Mouse (Mus musculus) layer of hippocampus, adult 8-10 months (tissue): Measurements from ENCODE around the gene Gabrr3. TPM values are rescaled to one million over a fixed set of nuclear protein-coding genes. Genes with fewer than 3 reads are reported as not detected.

Experiments
- DNase-seq, 2 experiments: peaks; one replicate each; pipeline ENCODE4 v3.0.0; 2022; ENCODE audit warnings: low spot score in 2 of 2
- total RNA-seq, 4 experiments: library from RNA; stranded (reverse); gene quantifications; 2 replicates each; pipeline ENCODE4 v1.2.4; 2022

Gabrr3 gene
- total RNA-seq, 4 experiments from 2014 or later = 0.14 to 0.21 (median 0.17) TPM

DNA sequence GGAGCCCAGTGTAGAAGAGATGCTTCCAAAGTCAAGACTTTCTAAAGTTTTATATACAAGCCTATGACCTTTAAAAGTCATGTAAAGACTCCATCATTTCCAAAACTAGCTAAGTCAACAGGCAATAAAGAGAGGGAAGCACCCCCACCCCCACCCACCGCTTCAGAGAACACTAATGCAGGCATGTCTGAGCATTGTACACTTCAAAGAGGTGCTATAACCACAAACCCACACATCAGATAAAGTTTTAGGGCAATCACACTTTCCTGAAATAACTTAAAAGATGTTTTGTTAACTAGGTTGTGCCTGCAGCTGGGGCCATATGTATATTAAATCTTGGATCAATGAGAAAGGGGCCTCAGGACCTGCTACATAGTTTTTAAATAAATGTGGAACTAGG is 62.7 kb downstream of the Gabrr3 start:
- DNase-seq = no peak

DNA sequence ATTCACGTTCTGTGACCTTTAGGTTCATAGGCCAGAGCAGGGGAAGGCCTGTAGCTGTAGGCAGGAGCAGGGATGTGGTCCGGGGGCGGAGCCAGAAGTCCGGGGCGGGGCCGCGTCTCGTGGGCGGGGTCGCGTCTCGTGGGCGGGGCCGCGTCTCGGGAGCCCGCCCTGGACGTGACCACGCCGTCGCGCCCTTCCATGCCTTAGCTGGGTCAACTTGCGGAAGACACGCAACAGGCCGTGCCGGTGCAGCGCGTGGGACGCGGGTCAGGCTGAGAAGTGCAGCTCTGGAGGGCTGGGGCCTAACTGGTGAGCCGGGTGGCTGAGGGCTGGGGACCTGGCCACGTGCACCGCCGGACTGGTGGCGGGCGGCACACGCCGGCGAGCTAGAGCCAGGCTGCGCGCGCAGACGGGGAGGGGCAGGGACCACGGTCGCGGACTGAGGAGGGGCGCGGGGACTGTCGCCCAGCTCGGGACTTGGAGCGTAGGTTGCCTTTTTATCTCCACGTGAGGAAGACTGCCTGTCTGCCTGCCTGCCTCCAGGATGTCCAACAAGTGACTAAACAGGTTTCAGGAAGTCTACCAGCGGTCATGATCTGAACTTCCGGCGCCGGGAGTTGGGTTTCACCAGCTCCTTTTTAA is 64.6 kb downstream of the Gabrr3 start, which contains the start of gene Riox2:
Riox2 (plus strand) TSS at position 139 of the 642 bp plus-strand sequence.
- peak; percentile 45 to 66 for DNase-seq

DNA sequence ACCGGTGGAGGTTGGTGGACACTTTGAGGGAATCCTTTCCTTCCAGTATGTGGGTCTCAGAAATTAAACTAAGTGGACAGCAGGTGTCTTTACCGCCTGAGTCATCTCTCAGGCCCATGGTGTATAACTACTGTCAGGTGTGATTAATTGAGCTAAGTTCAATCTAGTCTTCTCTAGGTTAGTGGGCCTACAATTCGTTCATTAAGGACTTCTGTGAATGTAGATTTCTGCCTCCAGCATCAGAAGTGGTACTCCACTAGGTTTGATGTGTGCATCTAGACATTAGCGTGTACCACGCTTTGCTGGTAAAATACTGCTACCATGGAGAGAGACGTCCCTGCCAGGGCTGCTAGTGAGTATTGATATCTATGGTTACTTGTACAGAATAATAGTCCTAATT is 65.4 kb downstream of the Gabrr3 start:
- no peak for DNase-seq

DNA sequence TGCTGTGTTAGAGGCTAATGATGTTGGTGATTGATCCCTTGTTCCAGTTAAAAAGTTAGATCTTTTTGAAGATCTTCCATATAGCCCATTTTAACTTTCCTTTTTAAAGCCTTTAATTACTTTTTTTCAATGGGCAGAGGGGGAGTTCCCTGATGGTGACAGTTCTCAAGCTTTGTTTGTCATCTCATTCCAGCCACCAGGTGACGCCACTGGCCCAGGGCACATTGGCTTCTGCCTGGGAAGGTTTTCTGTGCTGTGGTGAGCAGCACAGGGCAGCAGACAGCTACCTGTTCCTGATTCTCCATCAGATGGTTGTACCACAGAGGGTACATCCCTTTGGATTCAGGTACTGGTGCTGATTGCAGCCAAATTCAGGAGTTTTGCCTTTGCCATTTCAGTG is 67.7 kb downstream of the Gabrr3 start:
- DNase-seq = peak; percentile 5 to 34

DNA sequence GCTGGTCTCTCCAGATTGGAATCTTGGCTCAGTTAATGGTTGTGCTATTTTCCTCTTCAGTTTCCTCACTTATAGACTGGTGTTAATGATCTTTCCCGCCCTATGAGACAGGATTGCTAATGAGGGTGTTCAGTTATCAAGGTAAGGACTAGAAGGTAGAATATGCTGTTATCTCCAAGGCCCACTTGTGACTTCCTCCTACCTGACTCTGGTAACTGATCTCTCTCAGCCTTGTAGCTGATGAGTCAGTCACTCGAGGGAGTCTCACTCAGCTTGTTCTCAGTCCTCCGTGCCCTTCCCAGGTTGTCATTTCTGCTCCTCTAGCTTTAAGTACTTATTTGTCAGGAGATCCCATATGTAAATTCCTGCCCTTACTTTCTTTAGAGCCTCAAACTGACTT is 70.8 kb downstream of the Gabrr3 start:
- DNase-seq = no peak

DNA sequence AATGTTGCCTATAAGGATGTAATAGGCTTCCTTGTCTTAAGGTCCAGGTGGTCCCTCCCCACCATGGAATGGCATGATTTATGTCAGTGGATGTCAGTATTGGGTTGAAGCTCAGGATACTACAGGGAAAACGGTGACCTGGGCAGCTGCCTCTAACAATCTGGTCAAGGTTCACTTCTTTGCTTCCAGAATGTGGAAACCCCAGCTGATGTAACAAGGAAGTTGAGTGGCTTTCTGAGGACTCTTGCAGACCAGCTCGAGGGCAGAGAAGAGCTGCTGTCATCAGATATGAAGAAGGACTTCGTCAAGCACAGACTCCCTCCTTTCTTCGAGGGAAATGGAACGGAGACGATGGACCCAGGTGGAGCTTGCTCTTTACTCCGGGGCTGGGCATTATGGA is 80.1 kb downstream of the Gabrr3 start:
- no peak for DNase-seq

DNA sequence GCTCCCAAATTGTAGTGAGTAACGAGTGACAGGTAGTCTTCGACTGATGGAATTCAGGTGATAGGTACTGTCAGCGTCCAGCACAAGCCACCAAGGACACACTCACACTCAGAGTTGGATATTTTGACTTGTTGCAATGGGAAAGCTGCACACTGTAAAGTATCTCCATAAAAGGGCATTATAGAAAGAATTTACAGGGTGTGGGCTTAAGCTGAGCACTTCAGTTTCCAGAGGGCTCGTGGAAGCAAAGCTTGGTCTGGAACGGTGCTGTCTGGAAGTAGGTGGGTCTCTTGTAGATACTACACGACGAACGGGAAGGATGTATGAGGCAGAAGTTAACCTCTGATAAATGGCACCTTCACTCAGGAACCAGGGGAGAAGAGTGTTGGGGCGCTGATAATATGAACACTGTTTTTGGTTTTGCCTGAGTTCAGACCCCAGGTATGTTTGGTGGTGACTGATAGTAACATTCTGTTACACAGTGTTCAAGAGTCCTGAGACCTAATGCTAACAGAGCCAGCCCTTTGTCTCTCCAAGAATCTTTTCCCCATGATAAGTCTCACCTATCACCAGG is 80.9 kb downstream of the Gabrr3 start:
- DNase-seq = no peak

DNA sequence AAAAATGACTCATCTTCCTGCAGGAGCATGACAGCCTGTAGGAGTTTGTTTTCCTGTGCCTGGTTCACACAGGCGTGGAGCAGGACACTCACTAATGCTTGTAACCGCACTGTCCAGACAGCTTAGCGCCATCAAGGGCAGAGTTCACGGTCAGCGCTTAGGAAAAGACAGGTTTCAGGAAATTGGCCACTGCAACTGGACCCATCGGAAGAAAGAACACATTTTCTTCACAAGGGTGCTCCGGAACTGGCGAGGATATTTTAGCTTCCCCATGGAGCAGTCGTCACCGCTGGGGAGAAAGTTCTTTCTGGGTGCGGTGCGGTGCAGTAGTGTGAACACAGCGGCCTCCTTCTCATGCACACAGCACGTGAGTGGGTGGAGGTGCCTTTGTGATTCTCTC is 86.1 kb downstream of the Gabrr3 start:
- no peak for DNase-seq

DNA sequence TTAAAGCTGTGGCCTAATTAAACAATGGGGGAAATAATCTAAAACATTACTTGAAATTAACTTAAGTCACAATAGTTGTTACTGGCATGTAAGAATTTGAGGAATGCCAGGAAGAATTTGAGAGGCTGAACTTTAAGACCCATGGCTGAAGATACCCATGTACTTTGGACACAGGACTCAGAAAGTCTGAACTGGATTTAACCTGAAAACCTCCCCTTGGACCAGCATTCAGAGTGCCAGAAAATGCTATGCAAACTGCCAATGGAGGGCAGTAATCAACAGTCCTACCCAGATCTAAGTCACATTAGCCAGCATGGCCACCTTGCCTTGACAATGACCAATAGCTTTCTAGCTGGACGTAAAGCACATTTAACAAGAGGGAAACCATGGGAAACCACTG is 90.8 kb downstream of the Gabrr3 start:
- DNase-seq = no peak

DNA sequence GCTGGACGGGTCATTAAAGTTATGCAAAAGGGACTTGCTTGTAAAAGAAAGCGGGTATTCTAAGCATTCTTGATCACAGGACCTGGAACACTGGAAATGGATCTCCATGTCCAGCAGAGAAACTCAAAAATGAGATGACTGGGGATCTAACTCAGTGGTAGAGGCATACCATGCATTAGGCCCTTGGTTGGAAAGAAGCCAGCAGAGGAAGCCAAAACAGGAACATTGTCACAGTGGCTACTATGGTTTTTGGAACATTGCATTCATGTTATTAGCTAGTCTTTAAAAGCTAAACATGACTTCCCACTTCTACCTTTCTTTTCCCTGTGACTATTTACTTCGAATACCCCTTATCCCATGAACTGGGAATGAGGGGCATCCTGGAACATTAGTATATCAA is 92.0 kb downstream of the Gabrr3 start:
- DNase-seq = no peak

DNA sequence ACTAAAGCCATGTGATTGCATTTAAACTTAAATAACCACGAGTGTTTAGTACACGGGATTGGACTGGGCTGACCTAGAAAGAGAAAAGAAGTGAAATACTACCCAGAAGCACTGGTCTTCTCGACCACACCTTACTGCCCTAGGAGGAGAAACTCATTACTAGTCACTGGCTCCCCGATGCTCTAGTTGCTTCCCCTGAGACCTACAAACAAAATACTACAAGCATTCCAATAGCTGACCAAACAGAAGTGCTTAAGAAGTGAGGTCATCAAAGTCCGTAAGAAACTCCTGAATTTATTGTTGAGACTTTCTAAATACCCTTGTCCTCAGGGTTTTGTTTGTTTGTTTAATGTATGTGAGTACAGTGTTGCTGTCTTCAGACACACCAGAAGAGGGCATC is 102.7 kb downstream of the Gabrr3 start:
- no peak for DNase-seq

Other genes with a start within 250 kb of the Gabrr3 start
- not detected for gene Olfr196, start 236.9 kb upstream of the Gabrr3 start, total RNA-seq
- gene Olfr198, start 203.8 kb upstream of the Gabrr3 start, total RNA-seq = not detected
- gene Olfr199, start 187.6 kb upstream of the Gabrr3 start, total RNA-seq = not detected
- not detected for gene Olfr201, start 134.7 kb upstream of the Gabrr3 start, total RNA-seq
- not detected for gene Olfr202, start 120.5 kb upstream of the Gabrr3 start, total RNA-seq
- not detected for gene Olfr203, start 108.5 kb upstream of the Gabrr3 start, total RNA-seq
- not detected for gene Olfr204, start 89.1 kb upstream of the Gabrr3 start, total RNA-seq
- gene Olfr205, start 76.2 kb upstream of the Gabrr3 start, total RNA-seq = not detected
- gene Olfr206, start 58.1 kb upstream of the Gabrr3 start, total RNA-seq = not detected
- not detected for gene Olfr209, start 43.3 kb upstream of the Gabrr3 start, total RNA-seq
- 10 to 100 TPM; 14.8 to 17.6 (median 15.7) TPM for gene Riox2, start 64.4 kb downstream of the Gabrr3 start, total RNA-seq
- gene Crybg3, start 193.6 kb downstream of the Gabrr3 start, total RNA-seq = 1 to 10 TPM; 4.2 to 6.6 (median 5.0) TPM
- gene Arl6, start 232.1 kb downstream of the Gabrr3 start, total RNA-seq = 10 to 100 TPM; 23.6 to 37.7 (median 29.3) TPM